Mouse (Mus musculus) lung, adult 2 months (tissue): Measurements from ENCODE around the gene Gm14862.

ENCODE experiments used
- CTCF ChIP-seq: fragments of 200-500 bp; IDR thresholded peaks from 2 replicates; pipeline ENCODE4 v1.5.1; 2011; ENCODE audit warnings: mild to moderate bottlenecking, low read length, control low read depth; ENCODE audit not compliant: insufficient read depth
- POLR2A ChIP-seq: fragments of 200-500 bp; IDR thresholded peaks from 2 replicates; pipeline ENCODE4 v1.6.1; 2011; ENCODE audit warnings: low read depth, mild to moderate bottlenecking, control low read depth, low read length, borderline replicate concordance; ENCODE audit errors: extremely low read depth

DNA sequence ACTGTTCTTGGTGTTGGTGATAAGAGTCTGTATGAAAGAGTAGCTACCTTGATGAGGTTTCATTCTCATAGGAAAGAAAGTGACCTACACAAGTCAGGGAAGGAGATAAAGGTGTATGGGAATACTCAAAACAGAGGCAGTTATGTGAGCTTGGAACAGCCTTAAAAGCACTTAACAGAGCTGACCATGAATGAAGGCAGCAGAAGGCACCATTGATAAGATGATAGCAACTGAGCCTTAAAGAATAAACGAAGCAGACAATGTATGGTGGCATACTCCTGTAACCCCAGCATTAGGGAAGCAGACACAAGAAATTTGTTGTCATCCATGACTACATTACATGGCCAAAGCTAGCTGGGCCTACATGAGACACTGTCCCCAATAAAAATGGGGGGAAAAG, 46.8 kb upstream of the Gm14862 start:
- TF ChIP-seq CTCF = no peak
- no peak for TF ChIP-seq POLR2A
